Mouse (Mus musculus) liver, adult 2 months (tissue): Measurements from ENCODE around the gene Atxn1.

Experiments used
- CTCF ChIP-seq: fragments of 200-500 bp; IDR thresholded peaks from 2 replicates; pipeline ENCODE4 v1.5.1; 2011; ENCODE audit warnings: low read depth, low read length, control low read depth
- POLR2A ChIP-seq: fragments of 200-500 bp; IDR thresholded peaks from 2 replicates; pipeline ENCODE4 v1.6.1; 2011; ENCODE audit warnings: low read length, control low read depth; ENCODE audit not compliant: insufficient read depth; ENCODE audit errors: extremely low read depth

GRCm38 (mm10) chr13:45681196-45681595 lies 283.6 kb downstream of the Atxn1 start:
- no peak for TF ChIP-seq CTCF
- TF ChIP-seq POLR2A = no peak
